Mouse (Mus musculus): ENCODE results near the gene Spata25. TPM values are rescaled to one million over a fixed set of nuclear protein-coding genes. Genes with fewer than 3 reads are reported as not detected.
A peak's percentile ranks its signal among the peaks of the same experiment; 100 is the strongest.
"Not testable (repeated sequence)": the region's sequence is repeated elsewhere in the genome, so short reads cannot be mapped to it uniquely, and the experiment has no call there.

Gene Spata25
- total RNA-seq, 1 experiment: 1.1 TPM

GRCm38 (mm10) chr2:164800252-164801004 is 27.9 kb downstream of the Spata25 start:
- Histone ChIP-seq H3K9ac (ENCODE audit: insufficient read depth, low read depth, low read length, poor library complexity, severe bottlenecking) (no peak overlapping the region), H3K36me3 (ENCODE audit: control insufficient read depth, insufficient read depth, low read length, poor library complexity, severe bottlenecking) (peaks cover 26% of the 10 kb centered on the region), H3K4me1 (ENCODE audit: control insufficient read depth in 2 of 2, insufficient read depth in 2 of 2, low read length in 2 of 2, poor library complexity in 1 of 2) (peaks cover 0 to 7% of the 10 kb centered on the region in 2 experiments; a peak in 1 of 4 replicates), H3K27ac (ENCODE audit: insufficient read depth, low read depth, low read length, poor library complexity, severe bottlenecking) (no peak overlapping the region), H3K4me3 (ENCODE audit: insufficient read depth in 1 of 2, low read depth in 1 of 2, low read length in 2 of 2, poor library complexity in 1 of 2, severe bottlenecking in 1 of 2) (no peak overlapping the region), H3K9me3 (ENCODE audit: control insufficient read depth, insufficient read depth, low read depth, low read length) (no peaks in the 10 kb centered on the region)
- TF ChIP-seq HCFC1 (IDR thresholded peaks at IDR 0.05; ENCODE audit: borderline replicate concordance, insufficient read depth, low read length) (no peak), MAFK (IDR thresholded peaks at IDR 0.05; ENCODE audit: insufficient read depth, low read depth, low read length) (no peak), CHD2 (IDR thresholded peaks at IDR 0.05; ENCODE audit: low read depth, low read length) (no peak)
- DNase-seq (ENCODE audit: low read depth, low spot score): no peak
- in situ Hi-C loops (cut with MboI; ENCODE audit: low sequenced_read_pairs in 2 of 2, unreplicated experiment in 2 of 2): no loop called here

GRCm38 (mm10) chr2:164798554-164798953 is 29.8 kb downstream of the Spata25 start:
- H3K9me3 ChIP-seq (ENCODE audit: control insufficient read depth, insufficient read depth, low read depth, low read length); DNase-seq (ENCODE audit: low read depth, low spot score): not testable (repeated sequence)

GRCm38 (mm10) chr2:164795868-164796267 is 32.5 kb downstream of the Spata25 start:
- Histone ChIP-seq H3K9me3 (ENCODE audit: control insufficient read depth, insufficient read depth, low read depth, low read length) (no peaks in the 10 kb centered on the region), H3K36me3 (ENCODE audit: control insufficient read depth, insufficient read depth, low read length, poor library complexity, severe bottlenecking) (peaks cover 40% of the 10 kb centered on the region), H3K9ac (ENCODE audit: insufficient read depth, low read depth, low read length, poor library complexity, severe bottlenecking) (no peak overlapping the region), H3K4me3 (ENCODE audit: insufficient read depth in 1 of 2, low read depth in 1 of 2, low read length in 2 of 2, poor library complexity in 1 of 2, severe bottlenecking in 1 of 2) (no peak overlapping the region), H3K4me1 (ENCODE audit: control insufficient read depth in 2 of 2, insufficient read depth in 2 of 2, low read length in 2 of 2, poor library complexity in 1 of 2) (peaks cover 3 to 12% of the 10 kb centered on the region in 2 experiments; a peak in 2 of 4 replicates), H3K27ac (ENCODE audit: insufficient read depth, low read depth, low read length, poor library complexity, severe bottlenecking) (no peak overlapping the region)
- TF ChIP-seq MAFK (IDR thresholded peaks at IDR 0.05; ENCODE audit: insufficient read depth, low read depth, low read length): no peak
- no peak for TF ChIP-seq ZC3H11A (IDR thresholded peaks at IDR 0.05; ENCODE audit: borderline replicate concordance, low read depth, low read length)
- no peak for TF ChIP-seq CHD2 (IDR thresholded peaks at IDR 0.05; ENCODE audit: low read depth, low read length)
- no peak for TF ChIP-seq ZNF384 (IDR thresholded peaks at IDR 0.05; ENCODE audit: low read depth, low read length)
- no peak for TF ChIP-seq HCFC1 (IDR thresholded peaks at IDR 0.05; ENCODE audit: borderline replicate concordance, insufficient read depth, low read length)
- in situ Hi-C loops (cut with MboI; ENCODE audit: low sequenced_read_pairs in 2 of 2, unreplicated experiment in 2 of 2): no loop called here
- DNase-seq (ENCODE audit: low read depth, low spot score): no peak

More at GRCm38 (mm10) chr2:164798554-164798953, 29.8 kb downstream of the Spata25 start:
- H3K27ac ChIP-seq (ENCODE audit: insufficient read depth, low read depth, low read length, poor library complexity, severe bottlenecking); H3K4me3 ChIP-seq (ENCODE audit: insufficient read depth in 1 of 2, low read depth in 1 of 2, low read length in 2 of 2, poor library complexity in 1 of 2, severe bottlenecking in 1 of 2); in situ Hi-C loops (cut with MboI; ENCODE audit: low sequenced_read_pairs in 2 of 2, unreplicated experiment in 2 of 2); H3K9ac ChIP-seq (ENCODE audit: insufficient read depth, low read depth, low read length, poor library complexity, severe bottlenecking): not testable (repeated sequence)
- peaks cover 32% of the 10 kb centered on the region for H3K36me3 ChIP-seq (ENCODE audit: control insufficient read depth, insufficient read depth, low read length, poor library complexity, severe bottlenecking)
- H3K4me1 ChIP-seq (ENCODE audit: control insufficient read depth in 2 of 2, insufficient read depth in 2 of 2, low read length in 2 of 2, poor library complexity in 1 of 2): peaks cover under 1 to 10% of the 10 kb centered on the region in 2 experiments; a peak in 1 of 4 replicates

- in situ Hi-C loops (cut with MboI; ENCODE audit: low sequenced_read_pairs in 2 of 2, unreplicated experiment in 2 of 2): no loop called here
- Histone ChIP-seq H3K4me1 (ENCODE audit: control insufficient read depth in 2 of 2, insufficient read depth in 2 of 2, low read length in 2 of 2, poor library complexity in 1 of 2) (peaks cover 3 to 16% of the 10 kb centered on the region in 2 experiments; a peak in 2 of 4 replicates), H3K36me3 (ENCODE audit: control insufficient read depth, insufficient read depth, low read length, poor library complexity, severe bottlenecking) (peaks cover 34% of the 10 kb centered on the region), H3K27ac (ENCODE audit: insufficient read depth, low read depth, low read length, poor library complexity, severe bottlenecking) (no peak overlapping the region), H3K4me3 (ENCODE audit: insufficient read depth in 1 of 2, low read depth in 1 of 2, low read length in 2 of 2, poor library complexity in 1 of 2, severe bottlenecking in 1 of 2) (no peak overlapping the region), H3K9me3 (ENCODE audit: control insufficient read depth, insufficient read depth, low read depth, low read length) (no peaks in the 10 kb centered on the region), H3K9ac (ENCODE audit: insufficient read depth, low read depth, low read length, poor library complexity, severe bottlenecking) (no peak overlapping the region)
- DNase-seq (ENCODE audit: low read depth, low spot score): peak; percentile 81
- TF ChIP-seq MAFK (IDR thresholded peaks at IDR 0.05; ENCODE audit: insufficient read depth, low read depth, low read length) (no peak), ZC3H11A (IDR thresholded peaks at IDR 0.05; ENCODE audit: borderline replicate concordance, low read depth, low read length) (no peak), ZNF384 (IDR thresholded peaks at IDR 0.05; ENCODE audit: low read depth, low read length) (peak; percentile 62), CHD2 (IDR thresholded peaks at IDR 0.05; ENCODE audit: low read depth, low read length) (no peak), HCFC1 (IDR thresholded peaks at IDR 0.05; ENCODE audit: borderline replicate concordance, insufficient read depth, low read length) (no peak)
These were observed 34.0 kb downstream of the Spata25 start for GRCm38 (mm10) chr2:164794293-164794692.

- Histone ChIP-seq H3K9me3 (ENCODE audit: control insufficient read depth, insufficient read depth, low read depth, low read length) (no peaks in the 10 kb centered on the region), H3K4me3 (ENCODE audit: insufficient read depth in 1 of 2, low read depth in 1 of 2, low read length in 2 of 2, poor library complexity in 1 of 2, severe bottlenecking in 1 of 2) (no peak overlapping the region), H3K4me1 (ENCODE audit: control insufficient read depth in 2 of 2, insufficient read depth in 2 of 2, low read length in 2 of 2, poor library complexity in 1 of 2) (peaks cover 7 to 20% of the 10 kb centered on the region in 2 experiments), H3K36me3 (ENCODE audit: control insufficient read depth, insufficient read depth, low read length, poor library complexity, severe bottlenecking) (peaks cover 34% of the 10 kb centered on the region), H3K27ac (ENCODE audit: insufficient read depth, low read depth, low read length, poor library complexity, severe bottlenecking) (no peak overlapping the region), H3K9ac (ENCODE audit: insufficient read depth, low read depth, low read length, poor library complexity, severe bottlenecking) (no peak overlapping the region)
- no peak for DNase-seq (ENCODE audit: low read depth, low spot score)
- TF ChIP-seq ZC3H11A (IDR thresholded peaks at IDR 0.05; ENCODE audit: borderline replicate concordance, low read depth, low read length) (no peak), ZNF384 (IDR thresholded peaks at IDR 0.05; ENCODE audit: low read depth, low read length) (no peak), HCFC1 (IDR thresholded peaks at IDR 0.05; ENCODE audit: borderline replicate concordance, insufficient read depth, low read length) (no peak), CHD2 (IDR thresholded peaks at IDR 0.05; ENCODE audit: low read depth, low read length) (no peak), MAFK (IDR thresholded peaks at IDR 0.05; ENCODE audit: insufficient read depth, low read depth, low read length) (no peak)
- in situ Hi-C loops (cut with MboI; ENCODE audit: low sequenced_read_pairs in 2 of 2, unreplicated experiment in 2 of 2): no loop called here
These were observed 34.6 kb downstream of the Spata25 start for GRCm38 (mm10) chr2:164793772-164794171.

Measured in ES-E14 (cell line).